In genomic region chr10:60456662-60457397, GRCm38 (mm10) we compare ENCODE assay signal across 19 mouse cellular contexts. TPM values are rescaled to one million over a fixed set of nuclear protein-coding genes. Genes with fewer than 3 reads are reported as not detected.
DNase-seq lines count a peak whose midpoint lies in the region; ATAC-seq lines count a peak whose summit lies in the region.
"Had no signal": no experiment of that assay in that cellular context is flagged by ENCODE, and none has a peak within 500 bp of the region (broad histone marks: within the 10 kb centered on the region; RNA-seq: fewer than 3 reads in every experiment).

No protein-coding gene starts in this region.

- H3K4me1 ChIP-seq in neural tube, embryonic 13.5 days (replicated peaks), result no peaks in the 10 kb centered on the region
- no peaks in the 10 kb centered on the region for H3K4me1 ChIP-seq in neural tube, embryonic 15.5 days
- no peaks in the 10 kb centered on the region for H3K4me1 ChIP-seq in embryonic facial prominence, embryonic 14.5 days (ENCODE audit: control insufficient read depth, insufficient read depth, low read length)
- peaks cover 19% of the 10 kb centered on the region for H3K4me1 ChIP-seq in midbrain, embryonic 10.5 days
- H3K4me1 ChIP-seq: liver, embryonic 15.5 days had no signal

- 8% methylated on average over 8 of the region's 8 CpGs for WGBS in neural tube, embryonic 13.5 days
- 14% methylated on average over 8 of the region's 8 CpGs for WGBS in neural tube, embryonic 15.5 days
- 5% methylated on average over 8 of the region's 8 CpGs for whole genome bisulfite sequencing in embryonic facial prominence, embryonic 14.5 days
- WGBS in midbrain, embryonic 10.5 days, result 10% methylated on average over 8 of the region's 8 CpGs

- no peaks in the 10 kb centered on the region for H3K27me3 ChIP-seq in neural tube, embryonic 13.5 days
- no peaks in the 10 kb centered on the region for H3K27me3 ChIP-seq in neural tube, embryonic 15.5 days (replicated peaks)
- H3K27me3 ChIP-seq in embryonic facial prominence, embryonic 14.5 days (replicated peaks; ENCODE audit: control insufficient read depth, insufficient read depth, low read length), result no peaks in the 10 kb centered on the region
- H3K27me3 ChIP-seq in midbrain, embryonic 10.5 days (ENCODE audit: low read depth, poor library complexity, severe bottlenecking), result no peaks in the 10 kb centered on the region
- H3K27me3 ChIP-seq: liver, embryonic 15.5 days had no signal

- no peaks in the 10 kb centered on the region for H3K9me3 ChIP-seq in neural tube, embryonic 13.5 days
- H3K9me3 ChIP-seq in neural tube, embryonic 15.5 days (replicated peaks), result no peaks in the 10 kb centered on the region
- no peaks in the 10 kb centered on the region for H3K9me3 ChIP-seq in embryonic facial prominence, embryonic 14.5 days (ENCODE audit: control insufficient read depth, low read length)
- H3K9me3 ChIP-seq in midbrain, embryonic 10.5 days (replicated peaks), result no peaks in the 10 kb centered on the region; the same call in 1 of the 2 replicates
- H3K9me3 ChIP-seq: embryonic facial prominence, embryonic 13.5 days; liver, embryonic 15.5 days had no signal

- H3K9ac ChIP-seq in neural tube, embryonic 13.5 days, result no peak overlapping the region
- no peak overlapping the region for H3K9ac ChIP-seq in neural tube, embryonic 15.5 days (replicated peaks)
- no peak overlapping the region for H3K9ac ChIP-seq in embryonic facial prominence, embryonic 14.5 days (ENCODE audit: low read depth, low read length)
- H3K9ac ChIP-seq: embryonic facial prominence, embryonic 13.5 days; liver, embryonic 15.5 days had no signal

- DNase-seq in embryonic facial prominence, embryonic 14.5 days (ENCODE audit: low spot score), result peak; percentile 21
- no peak for DNase-seq in midbrain, embryonic 10.5 days (ENCODE audit: low spot score)
- no peak for DNase-seq in cerebellum, postnatal 36 days
- DNase-seq in gastrocnemius, postnatal 4 days (ENCODE audit: low spot score in 2 of 2), result no peak
- no peak for DNase-seq in layer of hippocampus, adult 9-10 months (ENCODE audit: low spot score)
- DNase-seq: adrenal gland, postnatal 36 days; cerebellum, adult 9-11 months; gastrocnemius, postnatal 36 days; heart, postnatal 14 days; kidney, adult 9 months; kidney, postnatal 4 days; lung, postnatal 14 days; thymus, postnatal 36 days had no signal

- no peak overlapping the region for H3K27ac ChIP-seq in neural tube, embryonic 13.5 days (replicated peaks)
- no peak overlapping the region for H3K27ac ChIP-seq in neural tube, embryonic 15.5 days (replicated peaks)
- no peak overlapping the region for H3K27ac ChIP-seq in embryonic facial prominence, embryonic 14.5 days (replicated peaks; ENCODE audit: low read depth, low read length)
- 0 out of 2 replicates have a peak overlapping the region, but pooled peaks have one; percentile 42 for H3K27ac ChIP-seq in midbrain, embryonic 10.5 days (replicated peaks)
- H3K27ac ChIP-seq: embryonic facial prominence, embryonic 13.5 days; liver, embryonic 15.5 days had no signal

- peak; percentile 13; the same call in 1 of the 2 replicates for ATAC-seq in neural tube, embryonic 13.5 days (ENCODE audit: low read depth)
- no peak for ATAC-seq in neural tube, embryonic 15.5 days (ENCODE audit: low FRiP score)
- peak; percentile 9; the same call in 1 of the 2 replicates for ATAC-seq in embryonic facial prominence, embryonic 14.5 days (ENCODE audit: low read depth)

- H3K4me2 ChIP-seq in neural tube, embryonic 13.5 days, result no peak overlapping the region
- no peak overlapping the region for H3K4me2 ChIP-seq in neural tube, embryonic 15.5 days
- H3K4me2 ChIP-seq in embryonic facial prominence, embryonic 14.5 days (ENCODE audit: low read depth, low read length), result no peak overlapping the region
- H3K4me2 ChIP-seq: embryonic facial prominence, embryonic 13.5 days; heart, embryonic 11.5 days; liver, embryonic 15.5 days had no signal

- H3K4me3 ChIP-seq in neural tube, embryonic 13.5 days, result no peak overlapping the region
- H3K4me3 ChIP-seq in neural tube, embryonic 15.5 days (replicated peaks), result no peak overlapping the region
- no peak overlapping the region for H3K4me3 ChIP-seq in embryonic facial prominence, embryonic 14.5 days (ENCODE audit: low read depth, low read length)
- no peak overlapping the region for H3K4me3 ChIP-seq in midbrain, embryonic 10.5 days
- H3K4me3 ChIP-seq: embryonic facial prominence, embryonic 13.5 days; liver, embryonic 15.5 days had no signal

- no peaks in the 10 kb centered on the region for H3K36me3 ChIP-seq in neural tube, embryonic 13.5 days
- no peaks in the 10 kb centered on the region for H3K36me3 ChIP-seq in neural tube, embryonic 15.5 days
- no peaks in the 10 kb centered on the region for H3K36me3 ChIP-seq in embryonic facial prominence, embryonic 14.5 days (ENCODE audit: control insufficient read depth, insufficient read depth, low read length)
- no peaks in the 10 kb centered on the region for H3K36me3 ChIP-seq in midbrain, embryonic 10.5 days
- H3K36me3 ChIP-seq: embryonic facial prominence, embryonic 13.5 days; liver, embryonic 15.5 days had no signal

RNA-seq across cellular contexts. Expression of gene Gm17455, which starts 57.3 kb away (rescaled TPM):
- 4.9 and 12.3 TPM in 2 replicates for polyA plus RNA-seq in neural tube, embryonic 13.5 days (2015; fragmentation: Nextera tagmentation; extraction: Ambion mirVana)
- polyA plus RNA-seq in neural tube, embryonic 15.5 days (2015; fragmentation: Nextera tagmentation; extraction: Ambion mirVana), result 11.3 and 12.5 TPM in 2 replicates
- 1.4 and 1.7 TPM in 2 replicates for polyA plus RNA-seq in embryonic facial prominence, embryonic 14.5 days (2014; fragmentation: Nextera tagmentation; extraction: Ambion mirVana)
- 3.7 and 5.5 TPM in 2 replicates for polyA plus RNA-seq in midbrain, embryonic 10.5 days (2016; fragmentation: Nextera tagmentation; extraction: Ambion mirVana)
- 1 to 10 TPM in 1 of 2 experiments, under 1 TPM in 1; 0.64 to 1.1 TPM for total RNA-seq in gastrocnemius, postnatal 4 days (2021)
- total RNA-seq: adrenal gland, postnatal 36 days; gastrocnemius, postnatal 36 days; heart, postnatal 14 days; megakaryocyte-erythroid progenitor cell, adult 5-6 weeks had no signal
